14 mouse cellular contexts compared by ENCODE assay signal in the genomic region with DNA sequence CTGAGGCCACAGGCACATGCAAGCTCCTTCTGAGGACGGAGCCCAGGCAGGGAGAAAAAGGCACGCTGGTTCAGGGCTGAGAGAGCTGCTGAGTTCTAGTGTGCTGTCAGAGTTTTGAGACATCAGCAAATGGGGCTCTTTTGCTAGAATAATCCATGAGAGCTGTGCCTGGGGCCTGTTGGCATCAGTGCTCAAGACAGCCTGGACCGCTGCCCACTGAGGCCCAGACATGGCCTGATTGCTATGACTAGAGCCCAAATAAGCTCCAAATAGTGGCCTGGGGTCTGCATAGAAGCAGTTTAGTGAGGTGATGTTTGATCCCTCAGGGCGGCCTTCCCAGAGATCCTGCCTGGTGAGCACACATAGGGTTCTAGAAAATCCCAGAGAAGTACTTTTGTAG.
A peak's percentile ranks its signal among the peaks of the same experiment; 100 is the strongest.
DNase-seq lines count a peak whose midpoint lies in the region; ATAC-seq and TF ChIP-seq lines count a peak whose summit lies in the region.
"Had no signal": no experiment of that assay in that cellular context is flagged by ENCODE, and none has a peak within 500 bp of the region (broad histone marks: within the 10 kb centered on the region; RNA-seq: fewer than 3 reads in every experiment).

No protein-coding gene starts in this region.

- no peak overlapping the region for H3K27ac ChIP-seq in forebrain, embryonic 16.5 days (ENCODE audit: low read length)
- no peak overlapping the region for H3K27ac ChIP-seq in forebrain, embryonic 15.5 days (replicated peaks)
- H3K27ac ChIP-seq in lung, embryonic 14.5 days (ENCODE audit: low read depth) = no peak overlapping the region; the same call in 1 of the 2 replicates
- H3K27ac ChIP-seq: embryonic facial prominence, embryonic 12.5 days; limb, embryonic 15.5 days had no signal

- no peaks in the 10 kb centered on the region for H3K36me3 ChIP-seq in forebrain, embryonic 16.5 days (ENCODE audit: control insufficient read depth, insufficient read depth)
- no peaks in the 10 kb centered on the region for H3K36me3 ChIP-seq in forebrain, embryonic 15.5 days
- no peaks in the 10 kb centered on the region for H3K36me3 ChIP-seq in lung, embryonic 14.5 days (ENCODE audit: insufficient read depth)
- H3K36me3 ChIP-seq: embryonic facial prominence, embryonic 12.5 days; heart, embryonic 12.5 days; limb, embryonic 15.5 days had no signal

- H3K27me3 ChIP-seq in forebrain, embryonic 16.5 days (replicated peaks; ENCODE audit: control insufficient read depth, insufficient read depth, low read length) = peaks cover 39% of the 10 kb centered on the region
- H3K27me3 ChIP-seq in forebrain, embryonic 15.5 days = peaks cover 58% of the 10 kb centered on the region
- peaks cover 11% of the 10 kb centered on the region; the same call in 1 of the 2 replicates for H3K27me3 ChIP-seq in lung, embryonic 14.5 days (ENCODE audit: insufficient read depth, low read length)

- TF ChIP-seq CTCF in lung, embryonic 14.5 days (IDR thresholded peaks at IDR 0.05; ENCODE audit: low read depth) = no peak

- no peaks in the 10 kb centered on the region for H3K9me3 ChIP-seq in forebrain, embryonic 16.5 days (ENCODE audit: control insufficient read depth, low read length)
- H3K9me3 ChIP-seq in forebrain, embryonic 15.5 days = no peaks in the 10 kb centered on the region
- no peaks in the 10 kb centered on the region for H3K9me3 ChIP-seq in lung, embryonic 14.5 days (ENCODE audit: low read depth, low read length)
- H3K9me3 ChIP-seq: embryonic facial prominence, embryonic 12.5 days; heart, embryonic 12.5 days; limb, embryonic 15.5 days had no signal

- H3K4me3 ChIP-seq in forebrain, embryonic 16.5 days (replicated peaks; ENCODE audit: low read length) = no peak overlapping the region
- H3K4me3 ChIP-seq in forebrain, embryonic 15.5 days = no peak overlapping the region
- no peak overlapping the region for H3K4me3 ChIP-seq in lung, embryonic 14.5 days (ENCODE audit: low read depth, low read length)
- H3K4me3 ChIP-seq: embryonic facial prominence, embryonic 12.5 days; heart, embryonic 12.5 days; limb, embryonic 15.5 days had no signal

- peak; percentile 17; the same call in 1 of the 2 replicates for ATAC-seq in forebrain, embryonic 16.5 days
- no peak for ATAC-seq in forebrain, embryonic 15.5 days (replicated peaks)
- no peak for ATAC-seq in lung, embryonic 14.5 days (ENCODE audit: insufficient read depth)

- peak; percentile 60 for DNase-seq in adrenal gland, postnatal 10 days
- DNase-seq in adrenal gland, adult 18-20 months (ENCODE audit: low spot score in 2 of 2) = no peak
- peak; percentile 53 for DNase-seq in lung, embryonic 14.5 days
- no peak for DNase-seq in lung, postnatal 14 days
- DNase-seq in cerebellum, postnatal 25 days = peak; percentile 64 to 78
- DNase-seq in ovary, postnatal 10 days (ENCODE audit: low spot score) = no peak
- DNase-seq: heart, postnatal 36 days; kidney, adult 2 months; kidney, postnatal 4 days had no signal

- H3K4me2 ChIP-seq in forebrain, embryonic 16.5 days (ENCODE audit: low read length) = no peak overlapping the region
- no peak overlapping the region for H3K4me2 ChIP-seq in forebrain, embryonic 15.5 days (replicated peaks)
- H3K4me2 ChIP-seq in lung, embryonic 14.5 days = no peak overlapping the region
- H3K4me2 ChIP-seq: embryonic facial prominence, embryonic 12.5 days; heart, embryonic 12.5 days; limb, embryonic 15.5 days had no signal

- H3K9ac ChIP-seq in forebrain, embryonic 16.5 days (replicated peaks; ENCODE audit: low read depth, low read length) = no peak overlapping the region
- H3K9ac ChIP-seq in forebrain, embryonic 15.5 days (replicated peaks) = no peak overlapping the region
- no peak overlapping the region for H3K9ac ChIP-seq in lung, embryonic 14.5 days
- H3K9ac ChIP-seq: embryonic facial prominence, embryonic 12.5 days; heart, embryonic 12.5 days; limb, embryonic 15.5 days had no signal

- 51% methylated on average over 4 of the region's 4 CpGs for WGBS in forebrain, embryonic 16.5 days
- WGBS in forebrain, embryonic 15.5 days = 52% methylated on average over 4 of the region's 4 CpGs
- 76% methylated on average over 4 of the region's 4 CpGs for WGBS in lung, embryonic 14.5 days

- peaks cover 43% of the 10 kb centered on the region for H3K4me1 ChIP-seq in forebrain, embryonic 16.5 days (replicated peaks; ENCODE audit: control insufficient read depth, insufficient read depth, low read length)
- H3K4me1 ChIP-seq in forebrain, embryonic 15.5 days = peaks cover 55% of the 10 kb centered on the region
- no peaks in the 10 kb centered on the region for H3K4me1 ChIP-seq in lung, embryonic 14.5 days (ENCODE audit: insufficient read depth)

Comparison
In these comparisons a context has a peak if more than half of its experiments do, and no peak if none do; other contexts are left out.
1. DNase-seq: peak in adrenal gland, postnatal 10 days (single experiment), lung, embryonic 14.5 days (single experiment) and cerebellum, postnatal 25 days (2 of 2); none in adrenal gland, adult 18-20 months (0 of 2), lung, postnatal 14 days (single experiment) and ovary, postnatal 10 days (single experiment).